Mouse (Mus musculus) MEL (cell line): Measurements from ENCODE around the gene Prox2.
A peak's percentile ranks its signal among the peaks of the same experiment; 100 is the strongest.

Source experiments
- CTCF ChIP-seq, 3 experiments: IDR thresholded peaks in 2 of 3; conservative IDR thresholded peaks in 1 of 3; 2 replicates each; pipeline ENCODE4 v1.5.1; 2011 to 2012; ENCODE audit warnings: low read length in 3 of 3, low read depth in 2 of 3, mild to moderate bottlenecking in 2 of 3, improper control_type of control experiment in 1 of 3, inconsistent platforms in 1 of 3, mixed read lengths in 1 of 3, moderate library complexity in 1 of 3; ENCODE audit not compliant: control insufficient read depth in 1 of 3, insufficient read depth in 1 of 3, poor library complexity in 1 of 3, severe bottlenecking in 1 of 3
- EP300 ChIP-seq, 2 experiments: IDR thresholded peaks; 2 replicates each; pipeline ENCODE4 v1.6.1; 2011; ENCODE audit warnings: improper control_type of control experiment in 2 of 2, low read length in 2 of 2, low read depth in 1 of 2, mild to moderate bottlenecking in 1 of 2
- GATA1 ChIP-seq: IDR thresholded peaks from 2 replicates; pipeline ENCODE4 v1.6.1; 2011; ENCODE audit warnings: low read depth, low read length, improper control_type of control experiment
- HCFC1 ChIP-seq: IDR thresholded peaks from 2 replicates; pipeline ENCODE4 v1.6.1; 2012; ENCODE audit warnings: low read depth, mild to moderate bottlenecking, inconsistent platforms, low read length, improper control_type of control experiment, moderate library complexity
- MAX ChIP-seq: IDR thresholded peaks from 2 replicates; pipeline ENCODE4 v1.6.1; 2011; ENCODE audit warnings: low read length, improper control_type of control experiment
- MEF2A ChIP-seq: IDR thresholded peaks from 2 replicates; pipeline ENCODE4 v1.6.1; 2014; ENCODE audit warnings: low read depth, mild to moderate bottlenecking, inconsistent platforms, low read length, improper control_type of control experiment; ENCODE audit not compliant: poor library complexity, insufficient replicate concordance, severe bottlenecking; ENCODE audit errors: extremely low read depth
- NRF1 ChIP-seq: IDR thresholded peaks from 2 replicates; pipeline ENCODE4 v1.6.1; 2014; ENCODE audit warnings: low read depth, mild to moderate bottlenecking, inconsistent platforms, low read length, improper control_type of control experiment, moderate library complexity; ENCODE audit not compliant: poor library complexity, insufficient read depth, severe bottlenecking
- POLR2A ChIP-seq, 2 experiments: IDR thresholded peaks; 2 replicates each; pipeline ENCODE4 v1.6.1; 2011 to 2012; ENCODE audit warnings: low read length in 2 of 2, mild to moderate bottlenecking in 2 of 2, control low read depth in 1 of 2, improper control_type of control experiment in 1 of 2, low read depth in 1 of 2, moderate library complexity in 1 of 2; ENCODE audit not compliant: control insufficient read depth in 1 of 2, insufficient read depth in 1 of 2, poor library complexity in 1 of 2
- TAL1 ChIP-seq: IDR thresholded peaks from 2 replicates; pipeline ENCODE4 v1.6.1; 2012; ENCODE audit warnings: mild to moderate bottlenecking, inconsistent platforms, low read length, moderate library complexity, mixed read lengths
- ZMIZ1 ChIP-seq: IDR thresholded peaks from 2 replicates; pipeline ENCODE4 v1.6.1; 2012; ENCODE audit warnings: low read depth, mild to moderate bottlenecking, inconsistent platforms, low read length, improper control_type of control experiment, moderate library complexity

DNA sequence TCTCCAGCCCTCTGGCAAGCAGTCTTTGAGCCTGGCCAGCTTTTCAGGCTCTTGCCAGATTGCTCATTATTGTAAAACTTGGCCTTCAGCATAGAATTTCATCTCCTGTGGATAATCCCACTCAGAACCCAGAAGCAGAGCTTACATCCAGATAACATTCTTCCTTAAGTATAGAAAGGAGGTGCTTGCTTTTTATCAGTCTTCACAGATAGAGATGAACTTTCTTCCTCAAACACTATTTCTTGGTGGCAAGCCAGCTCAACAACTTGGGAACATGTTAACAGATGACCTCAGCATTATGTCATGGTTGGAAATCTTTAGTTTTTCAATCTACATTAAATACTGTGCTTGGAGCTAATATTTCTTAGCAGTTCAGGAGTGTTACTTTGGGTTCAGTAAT lies 39.5 kb downstream of the Prox2 start:
- no peak for TF ChIP-seq CTCF (IDR thresholded peaks at IDR 0.05 in 2 of 3, conservative IDR thresholded peaks at IDR 0.05 in 1 of 3; ENCODE audit: control insufficient read depth in 1 of 3, insufficient read depth in 1 of 3, low read depth in 2 of 3, low read length in 3 of 3, poor library complexity in 1 of 3, severe bottlenecking in 1 of 3)
- no peak for TF ChIP-seq POLR2A (IDR thresholded peaks at IDR 0.05; ENCODE audit: control insufficient read depth in 1 of 2, insufficient read depth in 1 of 2, low read depth in 1 of 2, low read length in 2 of 2, poor library complexity in 1 of 2)
- TF ChIP-seq MEF2A: no peak
- TF ChIP-seq EP300 (IDR thresholded peaks at IDR 0.05; ENCODE audit: low read depth in 1 of 2, low read length in 2 of 2): peak; percentile 56 to 70; a peak in 3 of 4 replicates
- no peak for TF ChIP-seq TAL1
- no peak for TF ChIP-seq ZMIZ1
- TF ChIP-seq GATA1: peak; percentile 83
- no peak for TF ChIP-seq HCFC1
- no peak for TF ChIP-seq MAX
- no peak for TF ChIP-seq NRF1
